Mouse (Mus musculus) urinary bladder, postnatal 14 days (tissue): Measurements from ENCODE around the gene B3gnt7.

Experiments
- DNase-seq: peaks from one replicate; pipeline ENCODE4 v3.0.0; 2021; ENCODE audit warnings: low spot score

B3gnt7 gene

GRCm38 (mm10) chr1:86302532-86302931, at the start of gene B3gnt7:
B3gnt7 (plus strand) TSS chr1:86302832.
- no peak for DNase-seq

GRCm38 (mm10) chr1:86253410-86253809, 49.2 kb upstream of the B3gnt7 start:
- DNase-seq: no peak

GRCm38 (mm10) chr1:86256311-86256710, 46.3 kb upstream of the B3gnt7 start:
- DNase-seq: no peak

- DNase-seq: no peak
These were observed 45.4 kb upstream of the B3gnt7 start for GRCm38 (mm10) chr1:86257228-86257627.

GRCm38 (mm10) chr1:86258171-86258824, 44.3 kb upstream of the B3gnt7 start:
- DNase-seq: no peak

- no peak for DNase-seq
These were observed 38.9 kb upstream of the B3gnt7 start for GRCm38 (mm10) chr1:86263564-86264339.

- no peak for DNase-seq
These were observed 37.6 kb upstream of the B3gnt7 start for GRCm38 (mm10) chr1:86265060-86265459.

- DNase-seq: no peak
These were observed 34.0 kb upstream of the B3gnt7 start for GRCm38 (mm10) chr1:86268492-86269189.

GRCm38 (mm10) chr1:86269190-86269508, 33.5 kb upstream of the B3gnt7 start:
- DNase-seq: no peak

- no peak for DNase-seq
These were observed 30.9 kb upstream of the B3gnt7 start for GRCm38 (mm10) chr1:86271707-86272106.

DNA sequence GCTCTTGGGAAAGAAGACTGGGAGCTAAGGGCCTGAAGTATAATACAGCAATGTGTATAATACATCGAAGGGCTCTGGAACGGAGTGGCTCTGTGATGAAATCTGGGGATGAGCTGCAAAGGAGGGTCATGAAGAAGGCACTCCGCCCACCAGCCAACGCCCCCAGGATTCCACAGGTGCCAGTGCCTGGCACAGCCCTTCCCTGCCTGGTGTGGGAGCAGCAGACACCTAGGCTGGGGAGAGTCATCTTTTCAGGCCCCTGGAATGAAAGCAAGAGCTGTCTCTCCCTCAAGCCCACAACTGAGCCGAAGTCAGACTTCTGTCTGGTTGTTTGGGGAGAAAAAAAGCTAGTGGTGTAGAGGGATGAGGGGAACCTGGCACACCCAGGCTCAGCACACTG, 25.6 kb upstream of the B3gnt7 start:
- DNase-seq: peak; percentile 18

- DNase-seq: peak; percentile 51
These were observed 20.7 kb upstream of the B3gnt7 start for GRCm38 (mm10) chr1:86281781-86282536.

DNA sequence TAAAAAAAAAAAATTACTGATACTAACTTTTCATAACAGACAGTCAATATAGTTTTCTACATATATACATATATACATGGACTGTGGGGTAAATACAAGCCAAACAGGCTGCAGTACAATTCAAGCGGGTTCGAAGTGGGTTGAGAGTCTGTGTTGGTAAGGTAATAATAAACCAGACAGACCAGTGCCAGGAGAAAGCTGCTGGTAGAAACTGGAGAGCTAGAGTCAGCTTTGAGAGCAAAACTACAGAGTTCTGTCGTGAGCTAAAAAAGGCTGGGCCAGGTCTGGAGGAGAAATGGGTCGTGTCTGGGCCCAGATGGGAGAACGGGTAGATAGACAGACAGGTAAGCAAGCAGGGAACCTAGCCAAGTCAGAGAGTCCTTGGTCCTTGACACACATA, 18.5 kb upstream of the B3gnt7 start:
- DNase-seq: no peak

DNA sequence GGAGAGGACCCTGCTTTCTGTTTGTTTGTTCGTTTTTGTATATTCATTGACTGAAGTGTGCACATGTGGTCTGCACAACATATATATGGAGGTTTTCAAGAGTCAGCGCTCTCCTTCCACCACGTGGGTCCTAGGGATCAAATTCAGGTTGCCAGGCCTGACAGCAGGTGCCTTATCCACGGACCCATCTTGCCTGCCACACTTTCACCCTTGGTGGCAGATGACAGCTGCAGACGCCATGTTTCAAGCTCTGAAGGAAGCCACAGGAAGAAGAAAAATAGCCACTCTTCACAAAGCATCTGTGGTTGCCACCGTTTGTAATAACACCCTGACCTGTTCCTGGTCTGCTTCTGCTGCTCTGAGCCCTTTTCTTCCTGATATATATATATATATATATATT, 17.3 kb upstream of the B3gnt7 start:
- DNase-seq: no peak

DNA sequence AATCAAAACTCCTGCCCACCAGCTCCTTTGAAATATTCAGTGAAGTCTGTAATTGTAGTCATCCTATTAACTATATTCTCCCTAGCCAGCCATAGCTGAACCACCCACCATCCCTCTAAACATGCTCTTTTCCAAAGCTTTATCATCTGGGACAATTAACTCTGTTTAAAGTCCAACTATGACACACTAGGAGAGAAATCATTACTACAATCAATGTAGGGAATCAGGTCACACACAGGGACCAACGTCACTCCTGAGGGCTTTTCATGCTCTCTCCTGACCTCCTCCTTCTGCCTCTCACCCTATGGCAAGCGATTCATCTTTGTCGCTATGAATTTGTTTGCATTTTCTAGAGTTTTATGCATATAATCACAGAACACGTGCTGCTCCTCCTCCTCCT, 15.2 kb upstream of the B3gnt7 start:
- no peak for DNase-seq

- DNase-seq: no peak
These were observed 12.2 kb upstream of the B3gnt7 start for GRCm38 (mm10) chr1:86290452-86290851.

DNA sequence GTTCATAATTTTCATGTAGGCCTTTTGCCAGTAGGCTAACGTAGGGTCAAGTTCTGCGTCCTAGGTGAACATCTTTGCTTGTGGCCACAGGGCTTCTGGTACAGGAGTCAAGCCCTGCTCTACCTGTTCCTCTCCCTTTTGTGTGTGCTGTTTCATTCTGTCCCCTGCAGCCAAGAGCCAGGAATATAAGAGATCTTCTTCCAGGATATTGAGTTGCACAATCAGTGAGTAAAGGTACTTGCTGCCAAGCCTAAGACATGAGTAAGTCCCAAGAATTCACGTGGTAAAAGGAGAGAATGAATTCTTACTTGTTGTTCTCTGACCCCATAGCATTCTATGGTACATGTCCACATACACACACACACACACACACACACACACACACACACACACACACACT, 9.5 kb upstream of the B3gnt7 start:
- DNase-seq: no peak

- no peak for DNase-seq
These were observed 8.8 kb upstream of the B3gnt7 start for GRCm38 (mm10) chr1:86293868-86294267.

- DNase-seq: no peak
These were observed 8.2 kb upstream of the B3gnt7 start for GRCm38 (mm10) chr1:86294472-86294871.

- DNase-seq: no peak
These were observed 2.5 kb upstream of the B3gnt7 start for GRCm38 (mm10) chr1:86300093-86300492.

- no peak for DNase-seq
These were observed 1.9 kb upstream of the B3gnt7 start for GRCm38 (mm10) chr1:86300731-86301130.
